Mouse (Mus musculus) neural tube, embryonic 14.5 days (tissue): ENCODE results near the gene Cxcl13. TPM values are rescaled to one million over a fixed set of nuclear protein-coding genes. Genes with fewer than 3 reads are reported as not detected.

Experiments
- ATAC-seq: fragments of 200-750 bp; cut with Nextera tagmentation; 2 replicates; pipeline ENCODE4 v1.8.0; 2017; ENCODE audit warnings: low read depth, mild to moderate bottlenecking, moderate TSS enrichment, moderate library complexity
- H3K27ac ChIP-seq: fragments of 300-500 bp; sonication (generic); 2 replicates; pipeline ENCODE4 v1.5.1; 2014; ENCODE audit warnings: low read depth, mild to moderate bottlenecking, control low read depth, low read length, moderate library complexity, mixed read lengths
- H3K27me3 ChIP-seq: fragments of 300-500 bp; sonication (generic); 2 replicates; pipeline ENCODE4 v1.6.1; 2014; ENCODE audit warnings: low read length; ENCODE audit not compliant: control insufficient read depth, insufficient read depth
- H3K36me3 ChIP-seq: fragments of 300-500 bp; sonication (generic); 2 replicates; pipeline ENCODE4 v1.6.1; 2014; ENCODE audit warnings: low read length, mixed read lengths; ENCODE audit not compliant: control insufficient read depth, insufficient read depth
- H3K4me1 ChIP-seq: fragments of 300-500 bp; sonication (generic); 2 replicates; pipeline ENCODE4 v1.6.1; 2014; ENCODE audit warnings: low read length; ENCODE audit not compliant: control insufficient read depth, insufficient read depth
- H3K4me2 ChIP-seq: fragments of 300-500 bp; sonication (generic); 2 replicates; pipeline ENCODE4 v1.6.1; 2014; ENCODE audit warnings: mild to moderate bottlenecking, low read depth, low read length, control low read depth
- H3K4me3 ChIP-seq: fragments of 300-500 bp; sonication (generic); 2 replicates; pipeline ENCODE4 v1.5.1; 2014; ENCODE audit warnings: low read depth, low read length, control low read depth, mixed read lengths
- H3K9ac ChIP-seq: fragments of 300-500 bp; sonication (generic); replicated peaks from 2 replicates; pipeline ENCODE4 v1.6.1; 2014; ENCODE audit warnings: low read depth, mild to moderate bottlenecking, control low read depth, low read length, mixed read lengths
- H3K9me3 ChIP-seq: fragments of 300-500 bp; sonication (generic); 2 replicates; pipeline ENCODE4 v1.6.1; 2016; ENCODE audit warnings: low read length; ENCODE audit not compliant: control insufficient read depth
- WGBS: fragments of 180-500 bp; shearing (Covaris S2); extraction: QIAGEN DNeasy Blood & Tissue Kit; methylation state at CpG from one replicate; pipeline ENCODE4 v1.1.7; 2014; 5-methylcytosine and 5-hydroxymethylcytosine counted together
- polyA plus RNA-seq: library from polyadenylated mRNA; unstranded; fragments of >200 nt; fragmentation: Nextera tagmentation; extraction: Ambion mirVana; gene quantifications from 2 replicates; pipeline ENCODE4 v1.2.1, GENCODE M21; 2014

Cxcl13 gene
- polyA plus RNA-seq, 1 experiment from 2014 or later: 0.17 TPM

DNA sequence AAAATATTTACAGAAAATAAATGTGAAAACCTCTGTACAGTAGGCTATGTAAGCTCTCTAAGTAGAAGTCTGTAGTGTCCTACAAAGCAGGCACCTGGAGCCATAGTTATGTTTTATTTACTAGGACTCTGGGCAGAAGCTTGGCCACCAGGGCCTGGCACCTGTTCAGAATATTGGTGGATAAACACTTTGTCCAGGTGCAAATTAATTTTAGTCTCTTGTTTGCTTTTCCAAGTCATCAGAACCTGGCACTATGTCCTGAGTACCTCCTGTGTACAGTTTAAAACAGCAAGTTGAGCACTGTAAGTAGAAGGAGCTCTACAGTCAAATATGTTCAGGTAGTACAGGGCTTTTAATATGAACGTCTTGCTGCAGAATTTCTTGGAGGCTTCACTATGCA, 52.3 kb downstream of the Cxcl13 start:
- WGBS: 80% methylated on average over 1 of the region's 1 CpGs
- no peak for ATAC-seq

More for the DNA sequence above, 52.3 kb downstream of the Cxcl13 start:
- Histone ChIP-seq H3K27me3 (no peaks in the 10 kb centered on the region), H3K9me3 (no peaks in the 10 kb centered on the region), H3K4me2 (no peak overlapping the region), H3K4me3 (no peak overlapping the region), H3K36me3 (no peaks in the 10 kb centered on the region), H3K9ac (no peak overlapping the region), H3K27ac (no peak overlapping the region), H3K4me1 (no peaks in the 10 kb centered on the region)

Other genes with a start within 250 kb of the Cxcl13 start
- gene Gm7978, start 220.8 kb upstream of the Cxcl13 start, polyA plus RNA-seq: not detected in 2 replicates
- gene Gm7982, start 214.9 kb upstream of the Cxcl13 start, polyA plus RNA-seq: not detected in 2 replicates
- not detected in 2 replicates for gene E330014E10Rik, start 181.0 kb upstream of the Cxcl13 start, polyA plus RNA-seq
- 17.9 and 20.0 TPM in 2 replicates for gene Cnot6l, start 207.2 kb downstream of the Cxcl13 start, polyA plus RNA-seq